Mouse (Mus musculus) neural tube, embryonic 15.5 days (tissue): ENCODE results near the gene Cap1. TPM values are rescaled to one million over a fixed set of nuclear protein-coding genes. Genes with fewer than 3 reads are reported as not detected.
A peak's percentile ranks its signal among the peaks of the same experiment; 100 is the strongest.
"Not testable (repeated sequence)": the region's sequence is repeated elsewhere in the genome, so short reads cannot be mapped to it uniquely, and the experiment has no call there.

ENCODE experiments used
- ATAC-seq: fragments of 200-750 bp; cut with Nextera tagmentation; 2 replicates; pipeline ENCODE4 v1.8.0; 2017; ENCODE audit warnings: mild to moderate bottlenecking, moderate TSS enrichment, moderate library complexity; ENCODE audit not compliant: low FRiP score
- H3K27ac ChIP-seq: fragments of 300-500 bp; sonication (generic); replicated peaks from 2 replicates; pipeline ENCODE4 v1.5.1; 2015; ENCODE audit warnings: mild to moderate bottlenecking, inconsistent platforms
- H3K27me3 ChIP-seq: fragments of 300-500 bp; sonication (generic); replicated peaks from 2 replicates; pipeline ENCODE4 v1.6.1; 2015; ENCODE audit warnings: inconsistent platforms
- H3K36me3 ChIP-seq: fragments of 300-500 bp; sonication (generic); 2 replicates; pipeline ENCODE4 v1.6.1; 2015; ENCODE audit warnings: inconsistent platforms
- H3K4me1 ChIP-seq: fragments of 300-500 bp; sonication (generic); 2 replicates; pipeline ENCODE4 v1.6.1; 2015; ENCODE audit warnings: inconsistent platforms
- H3K4me2 ChIP-seq: fragments of 300-500 bp; sonication (generic); 2 replicates; pipeline ENCODE4 v1.6.1; 2015; ENCODE audit warnings: inconsistent platforms, mild to moderate bottlenecking, moderate library complexity
- H3K4me3 ChIP-seq: fragments of 300-500 bp; sonication (generic); replicated peaks from 2 replicates; pipeline ENCODE4 v1.5.1; 2015; ENCODE audit warnings: mild to moderate bottlenecking, inconsistent platforms
- H3K9ac ChIP-seq: fragments of 300-500 bp; sonication (generic); replicated peaks from 2 replicates; pipeline ENCODE4 v1.6.1; 2015; ENCODE audit warnings: mild to moderate bottlenecking, inconsistent platforms
- H3K9me3 ChIP-seq: fragments of 300-500 bp; sonication (generic); replicated peaks from 2 replicates; pipeline ENCODE4 v1.6.1; 2016; ENCODE audit warnings: inconsistent platforms
- WGBS: fragments of 180-500 bp; shearing (Covaris S2); methylation state at CpG from one replicate; pipeline ENCODE4 v1.1.7; 2015; ENCODE audit warnings: mixed read lengths; 5-methylcytosine and 5-hydroxymethylcytosine counted together
- polyA plus RNA-seq: library from polyadenylated mRNA; unstranded; fragments of >200 nt; fragmentation: Nextera tagmentation; extraction: Ambion mirVana; gene quantifications from 2 replicates; pipeline ENCODE4 v1.2.1, GENCODE M21; 2015

Gene Cap1
- polyA plus RNA-seq, 1 experiment from 2014 or later, result 73.5 TPM

DNA sequence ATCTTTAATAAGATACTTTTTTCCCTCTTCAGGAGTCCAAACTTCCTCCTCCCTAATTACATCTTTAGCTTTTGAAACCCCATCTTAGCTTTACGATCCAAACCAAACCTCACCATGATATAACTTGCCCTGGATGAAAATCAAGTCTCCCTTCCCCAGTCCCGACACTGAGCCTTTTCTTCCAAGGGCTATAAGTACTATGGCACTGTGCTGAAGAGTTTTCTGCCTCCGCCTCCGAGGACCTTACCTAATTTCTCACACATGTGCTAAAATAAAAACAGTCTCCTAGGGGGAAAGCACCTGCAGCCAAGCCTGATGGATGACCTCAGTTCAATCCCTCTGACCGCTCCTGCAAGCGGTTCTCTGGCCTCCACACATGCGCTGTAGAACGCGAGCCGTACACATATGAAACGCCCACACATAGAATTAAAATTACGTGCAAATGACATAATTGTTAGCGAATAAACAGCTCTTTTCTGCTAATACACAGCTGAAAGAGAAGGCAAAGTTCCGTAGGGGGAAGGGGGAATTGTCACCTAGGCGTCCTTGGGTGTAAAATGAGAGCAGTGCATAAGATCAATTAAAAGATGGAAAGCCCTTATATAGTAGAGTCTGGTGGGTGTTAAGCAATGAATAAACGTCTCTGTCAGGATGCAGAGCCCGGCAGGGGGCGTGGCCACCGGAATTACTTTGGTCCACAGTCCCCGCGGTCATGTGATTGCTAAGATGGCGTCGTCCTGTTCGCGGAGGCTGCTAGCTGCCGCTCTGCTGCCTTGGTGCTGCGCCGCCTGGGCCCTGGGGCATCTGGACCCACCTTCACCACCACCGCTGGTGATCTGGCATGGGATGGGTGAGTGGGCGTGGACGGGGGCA lies 50.1 kb downstream of the Cap1 start, which contains the start of gene Ppt1:
Ppt1 (plus strand) TSS at position 713 of the 873 bp plus-strand sequence.
- Histone ChIP-seq H3K4me2 (peak within 1 kb of the TSS; percentile 71), H3K36me3 (0 out of 2 replicates have a peak, but pooled peaks cover 3% of the 10 kb centered on the region), H3K4me3 (peak within 1 kb of the TSS; percentile 57), H3K4me1 (peaks cover 34% of the 10 kb centered on the region), H3K9me3 (no peaks in the 10 kb centered on the region), H3K27me3 (no peaks in the 10 kb centered on the region), H3K9ac (peak within 1 kb of the TSS; percentile 62), H3K27ac (peak within 1 kb of the TSS; percentile 92)
- 3% methylated on average over 31 of the region's 31 CpGs for WGBS
- peak; percentile 94 for ATAC-seq

DNA sequence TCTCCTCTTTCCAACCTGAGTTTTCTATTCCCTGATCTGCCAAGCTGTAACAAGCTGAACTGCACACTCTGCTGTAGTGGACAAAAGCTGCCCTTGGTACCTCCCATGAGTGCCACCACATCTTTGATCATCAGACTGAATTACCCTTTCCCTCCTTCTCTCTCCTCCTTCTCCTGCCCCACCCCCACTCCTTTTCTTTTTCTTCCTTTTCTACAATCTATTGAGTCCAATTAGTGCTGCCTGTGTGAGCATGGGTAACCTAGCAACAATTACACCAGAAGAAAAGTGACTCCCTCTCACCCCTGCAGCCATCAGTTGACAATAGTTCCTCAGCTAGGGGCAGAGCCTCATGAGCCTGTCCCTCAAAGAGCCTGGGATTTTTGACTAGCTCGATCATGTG lies 54.0 kb downstream of the Cap1 start:
- H3K4me3 ChIP-seq, result no peak overlapping the region
- H3K9ac ChIP-seq, result no peak overlapping the region
- H3K4me2 ChIP-seq, result no peak overlapping the region
- ATAC-seq, result no peak
- no peak overlapping the region for H3K27ac ChIP-seq
- WGBS, result 11% methylated on average over 1 of the region's 1 CpGs
- H3K4me1 ChIP-seq, result peaks cover 17% of the 10 kb centered on the region
- no peaks in the 10 kb centered on the region for H3K9me3 ChIP-seq
- H3K36me3 ChIP-seq, result no peaks in the 10 kb centered on the region
- H3K27me3 ChIP-seq, result no peaks in the 10 kb centered on the region

DNA sequence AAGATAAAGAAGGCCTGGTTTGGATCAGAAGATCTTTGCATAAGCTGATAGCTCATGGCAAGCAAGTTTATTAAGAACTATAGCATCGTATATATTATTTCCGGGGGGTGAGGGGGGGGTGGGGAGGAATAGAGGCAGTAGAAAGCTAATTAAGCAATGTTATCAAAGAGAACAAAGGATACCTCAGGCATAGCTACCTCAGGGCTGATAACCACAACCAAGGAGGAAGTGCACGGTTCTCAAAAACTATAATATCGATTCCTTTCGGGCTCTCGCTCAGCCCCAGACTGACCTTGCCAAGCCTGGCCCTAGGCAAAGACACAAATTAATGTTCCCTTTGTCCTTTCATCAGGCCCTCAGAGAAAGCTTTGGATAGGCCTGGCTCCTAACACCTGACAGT lies 56.5 kb downstream of the Cap1 start:
- Histone ChIP-seq H3K4me1 (no peaks in the 10 kb centered on the region), H3K9me3 (no peaks in the 10 kb centered on the region), H3K4me3 (no peak overlapping the region), H3K27ac (no peak overlapping the region), H3K27me3 (no peaks in the 10 kb centered on the region), H3K4me2 (no peak overlapping the region), H3K9ac (no peak overlapping the region), H3K36me3 (no peaks in the 10 kb centered on the region)
- ATAC-seq, result no peak
- 93% methylated on average over 6 of the region's 6 CpGs for WGBS

- Histone ChIP-seq H3K9ac (no peak overlapping the region), H3K4me1 (no peaks in the 10 kb centered on the region), H3K4me3 (no peak overlapping the region), H3K27me3 (no peaks in the 10 kb centered on the region), H3K36me3 (no peaks in the 10 kb centered on the region), H3K27ac (no peak overlapping the region), H3K9me3 (no peaks in the 10 kb centered on the region), H3K4me2 (no peak overlapping the region)
- no peak for ATAC-seq
These were observed 58.2 kb downstream of the Cap1 start for GRCm38 (mm10) chr4:122827651-122828050.

DNA sequence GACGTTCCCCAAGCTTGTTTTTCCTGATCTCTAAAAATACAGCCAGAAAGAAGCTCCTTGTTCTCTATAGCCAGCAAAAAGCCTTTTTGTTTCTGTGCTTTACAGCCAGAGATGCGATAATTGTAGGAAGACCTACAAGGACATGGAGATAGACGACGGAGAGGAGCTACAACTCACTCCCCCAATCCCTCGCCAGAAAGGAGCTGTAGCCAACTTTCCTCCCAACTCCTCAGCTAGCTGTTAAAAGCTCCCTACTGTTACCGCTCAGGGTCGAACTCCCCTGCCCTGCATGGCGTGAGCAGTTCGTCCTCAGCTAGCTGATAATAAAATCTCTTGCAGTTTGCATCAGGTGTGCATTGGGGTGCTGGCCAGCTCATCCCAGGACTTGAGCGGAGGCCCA lies 64.9 kb downstream of the Cap1 start:
- H3K4me2 ChIP-seq, H3K27ac ChIP-seq, H3K9me3 ChIP-seq, H3K36me3 ChIP-seq, H3K4me1 ChIP-seq, H3K4me3 ChIP-seq, H3K27me3 ChIP-seq, ATAC-seq, H3K9ac ChIP-seq: not testable (repeated sequence)
- WGBS, result 39% methylated on average over 10 of the region's 10 CpGs

GRCm38 (mm10) chr4:122816202-122816601 lies 69.7 kb downstream of the Cap1 start:
- 97% methylated on average over 1 of the region's 1 CpGs for whole genome bisulfite sequencing
- ATAC-seq, result no peak
- no peaks in the 10 kb centered on the region for H3K4me1 ChIP-seq
- H3K27ac ChIP-seq, result no peak overlapping the region
- H3K4me2 ChIP-seq, result no peak overlapping the region
- H3K36me3 ChIP-seq, result no peaks in the 10 kb centered on the region
- no peak overlapping the region for H3K9ac ChIP-seq
- no peak overlapping the region for H3K4me3 ChIP-seq
- no peaks in the 10 kb centered on the region for H3K9me3 ChIP-seq
- H3K27me3 ChIP-seq, result no peaks in the 10 kb centered on the region

- no peaks in the 10 kb centered on the region for H3K36me3 ChIP-seq
- WGBS, result 74% methylated on average over 2 of the region's 2 CpGs
- H3K4me1 ChIP-seq, result no peaks in the 10 kb centered on the region
- ATAC-seq, result no peak
- no peaks in the 10 kb centered on the region for H3K9me3 ChIP-seq
- no peak overlapping the region for H3K4me2 ChIP-seq
- no peak overlapping the region for H3K4me3 ChIP-seq
- no peak overlapping the region for H3K27ac ChIP-seq
- H3K9ac ChIP-seq, result no peak overlapping the region
- H3K27me3 ChIP-seq, result no peaks in the 10 kb centered on the region
These were observed 74.0 kb downstream of the Cap1 start for GRCm38 (mm10) chr4:122811824-122812223.

DNA sequence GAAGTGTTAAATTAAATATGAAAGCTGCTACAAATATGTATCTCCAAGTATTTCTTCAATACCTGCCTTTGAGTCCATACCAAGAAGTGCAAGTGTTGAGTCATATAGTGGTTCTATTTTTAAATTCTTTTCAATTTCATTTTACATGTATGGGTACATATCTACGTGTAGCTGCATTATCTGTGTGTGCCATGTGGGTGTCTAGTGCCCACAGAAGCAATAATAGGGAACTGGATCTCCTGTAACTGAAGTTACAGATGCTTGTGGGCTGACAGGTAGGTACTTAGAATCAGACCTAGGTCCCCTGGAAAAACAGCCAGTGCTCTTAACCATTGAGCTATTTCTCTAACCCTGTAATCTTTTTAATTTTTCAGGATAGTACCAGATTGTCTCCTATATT lies 74.7 kb downstream of the Cap1 start:
- H3K4me2 ChIP-seq, result no peak overlapping the region
- H3K27me3 ChIP-seq, result no peaks in the 10 kb centered on the region
- no peak overlapping the region for H3K9ac ChIP-seq
- H3K36me3 ChIP-seq, result no peaks in the 10 kb centered on the region
- no peak for ATAC-seq
- no peak overlapping the region for H3K4me3 ChIP-seq
- H3K4me1 ChIP-seq, result no peaks in the 10 kb centered on the region
- 66% methylated on average over 1 of the region's 1 CpGs for WGBS
- H3K27ac ChIP-seq, result no peak overlapping the region
- H3K9me3 ChIP-seq, result no peaks in the 10 kb centered on the region

Other genes with a start within 250 kb of the Cap1 start
- not detected in 2 replicates for gene 9530002B09Rik, start 196.8 kb downstream of the Cap1 start, polyA plus RNA-seq
- gene Ppt1, start 49.8 kb downstream of the Cap1 start, polyA plus RNA-seq, result 97.0 and 121 TPM in 2 replicates
- 23.3 and 29.3 TPM in 2 replicates for gene Mfsd2a, start 75.1 kb upstream of the Cap1 start, polyA plus RNA-seq
- 38.2 and 52.3 TPM in 2 replicates for gene Mycl, start 109.6 kb upstream of the Cap1 start, polyA plus RNA-seq
- gene Trit1, start 130.5 kb upstream of the Cap1 start, polyA plus RNA-seq, result 21.0 and 21.9 TPM in 2 replicates
- gene Bmp8b, start 219.1 kb upstream of the Cap1 start, polyA plus RNA-seq, result 0.38 and 0.43 TPM in 2 replicates
- 0.68 and 0.77 TPM in 2 replicates for gene Oxct2b, start 230.2 kb upstream of the Cap1 start, polyA plus RNA-seq